Mouse (Mus musculus) liver, adult 2 months (tissue): ENCODE measurements around the gene Cadm1. TPM values are rescaled to one million over a fixed set of nuclear protein-coding genes. Genes with fewer than 3 reads are reported as not detected.

Experiments used
- DNase-seq: peaks from one replicate; pipeline ENCODE4 v3.0.0-alpha.2; 2011; ENCODE audit warnings: low read depth, low spot score; ENCODE audit errors: extremely low read depth
- H3K27ac ChIP-seq: fragments of 200-500 bp; replicated peaks from 2 replicates; pipeline ENCODE4 v1.5.1; 2012; ENCODE audit warnings: low read depth, mild to moderate bottlenecking, control low read depth, inconsistent platforms, low read length; ENCODE audit not compliant: insufficient read depth
- H3K27me3 ChIP-seq: fragments of 200-500 bp; 2 replicates; pipeline ENCODE4 v1.6.1; 2012; ENCODE audit warnings: mild to moderate bottlenecking, moderate library complexity, low read length, inconsistent platforms; ENCODE audit not compliant: control insufficient read depth, insufficient read depth
- H3K36me3 ChIP-seq: fragments of 200-500 bp; 2 replicates; pipeline ENCODE4 v1.6.1; 2012; ENCODE audit warnings: low read length, inconsistent platforms; ENCODE audit not compliant: control insufficient read depth, insufficient read depth
- H3K4me1 ChIP-seq: fragments of 200-500 bp; 2 replicates; pipeline ENCODE4 v1.6.1; 2011; ENCODE audit warnings: low read length; ENCODE audit not compliant: control insufficient read depth, insufficient read depth
- H3K4me3 ChIP-seq: fragments of 200-500 bp; 2 replicates; pipeline ENCODE4 v1.5.1; 2011; ENCODE audit warnings: low read depth, mild to moderate bottlenecking, control low read depth, low read length, moderate library complexity; ENCODE audit not compliant: insufficient read depth
- H3K79me2 ChIP-seq: fragments of 200-500 bp; 2 replicates; pipeline ENCODE4 v1.6.1; 2012; ENCODE audit warnings: inconsistent platforms, mild to moderate bottlenecking, low read length, moderate library complexity; ENCODE audit not compliant: control insufficient read depth, insufficient read depth
- H3K9ac ChIP-seq: fragments of 200-500 bp; 2 replicates; pipeline ENCODE4 v1.6.1; 2012; ENCODE audit warnings: low read depth, mild to moderate bottlenecking, control low read depth, inconsistent platforms, low read length
- CTCF ChIP-seq: fragments of 200-500 bp; IDR thresholded peaks from 2 replicates; pipeline ENCODE4 v1.5.1; 2011; ENCODE audit warnings: low read depth, low read length, control low read depth
- POLR2A ChIP-seq: fragments of 200-500 bp; IDR thresholded peaks from 2 replicates; pipeline ENCODE4 v1.6.1; 2011; ENCODE audit warnings: low read length, control low read depth; ENCODE audit not compliant: insufficient read depth; ENCODE audit errors: extremely low read depth
- WGBS: fragments of 180-500 bp; shearing (Covaris S2); methylation state at CpG from one replicate; pipeline ENCODE4 v1.1.7; 2018; 5-methylcytosine and 5-hydroxymethylcytosine counted together
- polyA plus RNA-seq: library from polyadenylated mRNA; depleted of rRNA; stranded (reverse); fragments of >200 nt; gene quantifications from 2 replicates; pipeline ENCODE4 v1.2.3, GENCODE M21; 2012
- total RNA-seq: library from RNA; depleted of rRNA; stranded (reverse); fragments of >200 nt; gene quantifications from 2 replicates; pipeline ENCODE4 v1.2.3, GENCODE M21; 2014

Cadm1 gene
- total and polyA plus RNA-seq, 2 experiments, result 12.5 to 21.4 TPM

DNA sequence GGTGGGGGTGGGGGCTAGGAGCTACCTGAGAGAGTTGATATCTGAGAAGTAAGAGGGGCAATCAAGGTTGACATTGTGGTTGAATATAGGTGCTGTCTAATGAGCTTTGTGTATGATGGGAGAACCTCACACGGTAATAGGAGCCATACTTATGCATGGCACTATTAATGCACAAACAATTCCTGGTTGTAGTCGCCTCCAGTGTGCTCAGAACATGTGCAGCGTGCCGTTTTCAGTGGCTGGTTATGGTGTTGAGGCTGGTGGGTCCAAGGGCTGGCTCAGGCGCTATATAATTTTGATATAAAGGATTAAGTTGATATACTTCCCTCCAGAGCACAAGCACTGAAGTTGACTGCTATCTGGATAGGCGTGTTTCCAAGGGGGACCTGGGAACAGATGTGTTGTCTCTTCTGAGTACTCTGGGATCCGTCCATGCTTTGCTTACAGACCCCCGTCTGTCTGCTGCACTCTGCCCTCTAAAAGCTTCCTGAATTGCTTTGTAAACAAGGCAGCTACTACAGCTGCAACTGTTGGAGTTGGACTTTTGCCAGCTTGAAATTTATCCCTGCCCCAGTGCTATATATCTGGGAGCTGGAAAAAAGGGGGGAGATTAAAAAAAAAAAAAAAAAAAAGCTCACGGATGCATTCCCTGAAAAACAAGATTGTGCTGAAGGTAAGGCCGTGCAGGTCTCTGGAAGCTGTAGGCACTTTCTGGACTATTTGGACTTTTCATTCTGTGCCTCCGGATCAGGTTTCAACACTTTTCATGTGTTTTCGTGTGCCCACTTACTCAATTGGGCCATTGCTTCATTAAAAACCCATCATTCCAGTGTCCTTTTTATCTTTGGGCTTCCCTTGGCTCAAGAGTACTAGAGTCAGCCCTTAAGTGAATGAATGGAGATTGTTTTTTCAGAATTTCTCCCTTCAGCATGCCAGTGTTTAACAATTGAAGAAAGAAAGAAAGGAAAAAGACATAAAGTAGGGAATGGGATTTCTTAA lies 93.8 kb downstream of the Cadm1 start:
- TF ChIP-seq CTCF (no peak), POLR2A (no peak)
- WGBS, result 23% methylated on average over 12 of the region's 12 CpGs
- Histone ChIP-seq H3K4me3 (no peak overlapping the region), H3K27me3 (no peaks in the 10 kb centered on the region), H3K27ac (peak overlapping the region; percentile 91), H3K9ac (no peak overlapping the region), H3K36me3 (no peaks in the 10 kb centered on the region), H3K4me1 (peaks cover 10% of the 10 kb centered on the region), H3K79me2 (peaks cover 9% of the 10 kb centered on the region; the same call in 1 of the 2 replicates)
- DNase-seq, result peak; percentile 84

DNA sequence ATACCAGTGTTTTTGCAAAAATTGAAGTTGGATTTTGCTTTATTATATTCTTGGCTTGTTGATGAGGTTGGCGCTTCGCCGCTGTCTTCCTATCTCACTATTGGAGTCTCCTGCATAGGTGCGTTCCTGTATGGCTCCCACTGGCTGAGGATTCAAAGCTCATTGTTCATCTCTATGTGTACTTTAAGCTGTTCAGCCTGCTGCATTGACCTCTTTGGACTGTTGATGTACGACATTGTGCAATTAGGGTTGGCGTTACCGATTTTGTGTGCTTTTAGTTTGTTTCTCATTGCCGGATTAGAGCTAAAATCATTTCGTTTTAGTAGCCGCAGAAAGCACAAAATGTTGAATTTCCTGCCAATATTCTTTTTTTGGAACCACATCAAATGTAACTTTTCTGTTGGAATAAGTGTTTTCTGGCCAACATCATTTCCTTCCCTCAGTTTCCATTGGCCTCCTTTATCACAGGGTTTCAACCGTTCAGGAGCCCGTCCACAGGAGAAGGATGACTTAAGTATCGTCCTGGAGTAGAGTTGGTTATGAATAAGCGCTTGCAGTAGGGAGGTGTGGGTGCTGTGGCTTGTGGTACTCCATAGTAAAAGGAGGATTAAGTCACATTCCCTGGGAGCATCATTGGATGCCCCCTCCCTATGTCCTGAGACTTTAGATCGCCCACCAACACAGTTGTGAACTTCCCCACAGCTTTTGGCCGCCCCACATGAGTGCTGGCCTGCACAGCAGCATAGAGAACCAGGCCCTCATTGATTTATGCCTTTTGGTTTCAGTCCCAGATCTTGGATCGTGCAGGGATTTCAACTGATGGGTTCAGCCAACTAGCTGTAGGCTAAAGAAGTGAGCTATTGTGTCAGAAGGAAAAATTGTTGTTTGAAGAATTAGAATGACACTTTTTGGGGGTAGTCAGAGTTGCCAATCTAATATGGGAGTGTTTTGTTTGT lies 94.9 kb downstream of the Cadm1 start:
- peak overlapping the region; percentile 9 for H3K4me3 ChIP-seq
- peaks cover 6% of the 10 kb centered on the region; the same call in 1 of the 2 replicates for H3K79me2 ChIP-seq
- TF ChIP-seq POLR2A (no peak), CTCF (no peak)
- H3K9ac ChIP-seq, result peak overlapping the region; percentile 22; the same call in 1 of the 2 replicates
- no peaks in the 10 kb centered on the region for H3K27me3 ChIP-seq
- H3K36me3 ChIP-seq, result no peaks in the 10 kb centered on the region
- DNase-seq, result peak; percentile 99
- 13% methylated on average over 17 of the region's 17 CpGs for WGBS
- H3K4me1 ChIP-seq, result peaks cover 10% of the 10 kb centered on the region
- H3K27ac ChIP-seq, result peak overlapping the region; percentile 91

DNA sequence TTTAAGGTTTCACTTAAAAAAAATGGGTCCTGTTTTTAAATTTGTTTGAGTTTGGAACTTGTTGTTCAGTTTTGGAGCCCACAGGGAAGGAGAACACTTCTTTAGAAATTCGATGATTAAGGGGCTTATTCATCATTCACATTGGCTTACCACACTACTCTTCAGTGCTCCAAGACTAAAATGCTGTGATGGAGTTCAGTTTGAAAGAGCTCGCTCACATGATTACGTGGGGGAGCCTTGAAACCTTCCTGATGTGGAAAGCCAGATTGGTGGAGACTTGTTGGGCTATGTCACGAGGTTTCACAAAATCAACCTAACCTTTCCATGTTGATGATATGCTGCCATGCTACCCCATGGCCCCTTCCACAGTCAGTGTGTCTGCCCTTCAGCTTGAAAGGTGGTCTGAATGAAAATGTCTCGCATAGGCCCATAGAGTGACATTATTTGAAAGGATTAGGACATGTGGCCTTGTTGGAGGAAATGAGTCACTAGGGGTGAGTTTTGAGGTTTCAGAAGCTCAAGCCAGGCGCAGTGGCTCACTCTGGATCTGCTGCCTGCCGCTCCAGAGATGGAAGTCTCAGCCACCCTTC lies 95.7 kb downstream of the Cadm1 start:
- TF ChIP-seq POLR2A (no peak), CTCF (no peak)
- H3K27ac ChIP-seq, result peak overlapping the region; percentile 68
- H3K36me3 ChIP-seq, result no peaks in the 10 kb centered on the region
- no peak overlapping the region for H3K4me3 ChIP-seq
- peaks cover 8% of the 10 kb centered on the region; the same call in 1 of the 2 replicates for H3K79me2 ChIP-seq
- 54% methylated on average over 7 of the region's 7 CpGs for WGBS
- H3K4me1 ChIP-seq, result peaks cover 10% of the 10 kb centered on the region
- no peaks in the 10 kb centered on the region for H3K27me3 ChIP-seq
- H3K9ac ChIP-seq, result no peak overlapping the region
- no peak for DNase-seq

DNA sequence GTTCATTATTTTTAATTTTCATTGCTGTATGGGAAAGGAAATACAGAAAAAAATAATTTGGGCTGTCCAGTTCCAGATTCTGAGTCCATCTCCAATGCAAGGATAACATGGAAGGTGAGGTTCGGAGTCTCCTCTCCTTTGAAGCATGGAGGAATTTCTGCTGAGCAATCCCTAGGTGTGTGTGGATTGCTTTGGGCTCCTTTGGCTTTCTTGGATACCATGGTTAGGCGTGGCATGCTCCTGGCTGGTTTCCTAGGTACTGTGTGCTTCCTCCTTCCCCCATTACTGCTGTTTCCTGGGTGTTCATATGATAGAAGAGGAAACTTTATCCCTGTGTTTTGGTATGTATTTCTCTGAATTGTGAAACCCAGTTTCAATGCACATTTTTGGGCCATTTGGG lies 98.0 kb downstream of the Cadm1 start:
- no peak for TF ChIP-seq POLR2A
- no peak for TF ChIP-seq CTCF
- H3K79me2 ChIP-seq, result peaks cover 9% of the 10 kb centered on the region; the same call in 1 of the 2 replicates
- 93% methylated on average over 2 of the region's 2 CpGs for WGBS
- H3K9ac ChIP-seq, result no peak overlapping the region
- H3K36me3 ChIP-seq, result no peaks in the 10 kb centered on the region
- H3K4me1 ChIP-seq, result peaks cover 10% of the 10 kb centered on the region
- no peak overlapping the region for H3K4me3 ChIP-seq
- no peak overlapping the region for H3K27ac ChIP-seq
- H3K27me3 ChIP-seq, result no peaks in the 10 kb centered on the region
- DNase-seq, result no peak

DNA sequence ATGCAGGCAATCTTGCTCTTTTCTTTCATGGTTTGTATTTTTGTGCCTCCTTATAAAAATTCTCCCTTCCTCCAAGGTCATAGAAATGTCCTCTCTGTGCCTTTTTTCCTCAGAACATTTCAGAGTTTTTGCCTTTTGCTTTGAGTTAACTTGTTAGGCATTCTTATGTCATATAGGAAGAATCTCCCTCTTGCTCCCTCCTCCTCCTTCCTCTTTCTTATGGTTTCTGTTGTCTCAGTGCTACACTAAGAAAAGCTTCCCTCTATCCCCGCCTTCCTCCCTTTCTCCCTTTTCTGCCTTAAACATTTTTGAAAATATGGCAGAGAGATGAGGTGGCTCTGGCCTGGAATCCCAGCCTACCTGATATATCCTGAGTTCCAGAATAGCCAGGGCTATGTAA lies 98.6 kb downstream of the Cadm1 start:
- Histone ChIP-seq H3K36me3 (no peaks in the 10 kb centered on the region), H3K9ac (no peak overlapping the region), H3K4me3 (no peak overlapping the region), H3K27me3 (no peaks in the 10 kb centered on the region), H3K4me1 (peaks cover 10% of the 10 kb centered on the region), H3K27ac (no peak overlapping the region), H3K79me2 (peaks cover 12% of the 10 kb centered on the region; the same call in 1 of the 2 replicates)
- no peak for TF ChIP-seq POLR2A
- TF ChIP-seq CTCF, result no peak
- 88% methylated on average over 1 of the region's 1 CpGs for whole genome bisulfite sequencing
- DNase-seq, result no peak
